In genomic region chr13:19379313-19379712, GRCm38 (mm10) we compare ENCODE assay signal across 21 mouse cellular contexts.
"Had no signal": no experiment of that assay in that cellular context is flagged by ENCODE, and none has a peak within 500 bp of the region (broad histone marks: within the 10 kb centered on the region; RNA-seq: fewer than 3 reads in every experiment).

No protein-coding gene starts in this region.

- H3K27ac ChIP-seq: kidney, embryonic 15.5 days; limb, embryonic 10.5 days; limb, embryonic 13.5 days; liver, embryonic 12.5 days; liver, embryonic 15.5 days; lung, embryonic 15.5 days; neural tube, embryonic 12.5 days; stomach, embryonic 15.5 days had no signal

- H3K27me3 ChIP-seq: kidney, embryonic 15.5 days; limb, embryonic 13.5 days; liver, embryonic 12.5 days; liver, embryonic 15.5 days; lung, embryonic 15.5 days; neural tube, embryonic 12.5 days; stomach, embryonic 15.5 days had no signal

- H3K4me3 ChIP-seq: kidney, embryonic 15.5 days; limb, embryonic 10.5 days; limb, embryonic 13.5 days; liver, embryonic 12.5 days; liver, embryonic 15.5 days; lung, embryonic 15.5 days; neural tube, embryonic 12.5 days; stomach, embryonic 15.5 days had no signal

- ATAC-seq: liver, embryonic 12.5 days had no signal

- H3K9ac ChIP-seq: kidney, embryonic 15.5 days; limb, embryonic 13.5 days; liver, embryonic 12.5 days; liver, embryonic 15.5 days; lung, embryonic 15.5 days; neural tube, embryonic 12.5 days; stomach, embryonic 15.5 days had no signal

- H3K9me3 ChIP-seq: kidney, embryonic 15.5 days; limb, embryonic 10.5 days; limb, embryonic 13.5 days; liver, embryonic 12.5 days; liver, embryonic 15.5 days; lung, embryonic 15.5 days; neural tube, embryonic 12.5 days; stomach, embryonic 15.5 days had no signal

- H3K36me3 ChIP-seq: liver, embryonic 12.5 days; liver, embryonic 15.5 days; lung, embryonic 15.5 days; stomach, embryonic 15.5 days had no signal

- H3K4me2 ChIP-seq: kidney, embryonic 15.5 days; limb, embryonic 13.5 days; liver, embryonic 12.5 days; liver, embryonic 15.5 days; lung, embryonic 15.5 days; neural tube, embryonic 12.5 days; stomach, embryonic 15.5 days had no signal

- DNase-seq: kidney, adult 11 months; kidney, adult 8-10 months; kidney, postnatal 10 days; kidney, postnatal 36 days; layer of hippocampus, adult 9-11 months; liver; lung, adult 18-20 months; lung, postnatal 10 days; lung, postnatal 36 days; midbrain, embryonic 14.5 days; right cerebral cortex, postnatal 25 days; spleen, adult 18-20 months; thymus, postnatal 25 days had no signal

- H3K4me1 ChIP-seq: kidney, embryonic 15.5 days; limb, embryonic 10.5 days; liver, embryonic 15.5 days; lung, embryonic 15.5 days; neural tube, embryonic 12.5 days; stomach, embryonic 15.5 days had no signal
